Mouse (Mus musculus): ENCODE results near the gene Olfr890. TPM values are rescaled to one million over a fixed set of nuclear protein-coding genes. Genes with fewer than 3 reads are reported as not detected.
"Not testable (repeated sequence)": the region's sequence is repeated elsewhere in the genome, so short reads cannot be mapped to it uniquely, and the experiment has no call there.

Olfr890 gene
- not detected in 2 replicates for polyA plus RNA-seq (2012; ENCODE audit: insufficient read depth, insufficient read length, missing spikeins)

DNA sequence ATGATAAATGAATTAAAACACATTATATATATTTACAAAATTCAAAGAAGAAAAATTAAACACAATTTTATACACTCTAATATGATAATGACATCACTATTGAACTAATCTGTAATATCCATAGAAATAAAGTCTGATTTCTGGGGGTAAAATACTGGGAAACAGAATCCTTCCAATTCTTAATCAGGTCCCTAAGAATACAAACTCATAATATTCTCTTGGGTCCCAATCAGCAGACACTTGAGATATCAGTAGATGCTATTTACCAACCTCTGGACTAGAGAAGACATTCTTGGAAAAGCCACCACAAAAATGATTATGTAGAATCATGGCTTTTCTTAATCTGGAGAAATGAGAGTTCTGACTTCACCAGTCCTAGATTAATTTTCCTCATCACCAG lies at the start of gene Olfr890:
Gene Olfr890 (plus strand): TSS at position 301 of the 400 bp plus-strand sequence.
- H3K27ac ChIP-seq (replicated peaks; ENCODE audit: low read depth, low read length), result no peak within 1 kb of the TSS

DNA sequence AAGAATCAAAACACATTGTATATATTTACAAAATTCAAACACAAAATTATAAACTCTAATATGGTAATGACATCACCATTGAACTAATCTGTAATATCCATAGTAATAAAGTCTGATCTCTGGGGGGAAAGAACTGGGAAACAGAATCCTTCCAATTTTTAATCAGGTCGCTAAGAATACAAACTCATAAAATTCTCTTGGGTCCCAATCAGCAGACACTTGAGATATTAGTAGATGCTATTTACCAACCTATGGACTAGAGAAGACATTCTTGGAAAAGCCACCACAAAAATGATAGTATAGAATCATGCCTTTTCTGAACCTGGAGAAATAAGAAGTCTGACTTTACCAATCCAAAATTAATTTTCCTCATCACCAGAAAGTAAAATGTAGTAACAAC lies 34.5 kb upstream of the Olfr890 start, which contains the start of gene Olfr888:
Gene Olfr888 (plus strand): TSS at position 301 of the 400 bp plus-strand sequence.
- H3K27ac ChIP-seq (replicated peaks; ENCODE audit: low read depth, low read length), result no peak within 1 kb of the TSS
- H3K4me3 ChIP-seq (ENCODE audit: insufficient read depth, low read depth, low read length), result no peak within 1 kb of the TSS
- no peaks in the 10 kb centered on the region for H3K4me1 ChIP-seq (ENCODE audit: control insufficient read depth, insufficient read depth, insufficient read length, low read length)

More for the DNA sequence above, at the start of gene Olfr890:
- Histone ChIP-seq H3K4me1 (ENCODE audit: control insufficient read depth, insufficient read depth, insufficient read length, low read length) (no peaks in the 10 kb centered on the region), H3K4me3 (ENCODE audit: insufficient read depth, low read depth, low read length) (no peak within 1 kb of the TSS)

DNA sequence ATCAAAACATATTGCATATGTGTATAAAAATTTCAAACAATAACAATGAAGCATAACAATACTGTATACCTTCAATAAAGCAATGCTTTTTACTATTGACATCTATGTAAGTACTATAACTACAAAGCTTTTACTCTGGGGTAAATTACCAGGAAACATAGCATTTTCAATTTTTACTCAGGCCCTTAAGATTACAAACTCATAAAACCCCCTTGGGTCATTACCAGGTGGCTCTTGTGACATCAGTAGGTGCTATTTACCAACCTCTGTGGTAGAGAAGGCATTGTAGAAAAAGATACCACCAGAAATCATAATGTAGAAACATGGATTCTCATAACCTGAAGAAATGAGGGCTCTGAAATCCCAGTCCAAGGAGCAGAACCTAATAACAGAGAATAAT lies 27.4 kb upstream of the Olfr890 start, which contains the start of gene Olfr889:
Gene Olfr889 (plus strand): TSS at position 301 of the 400 bp plus-strand sequence.
- no peaks in the 10 kb centered on the region for H3K4me1 ChIP-seq (ENCODE audit: control insufficient read depth, insufficient read depth, insufficient read length, low read length)
- no peak within 1 kb of the TSS for H3K27ac ChIP-seq (replicated peaks; ENCODE audit: low read depth, low read length)
- H3K4me3 ChIP-seq (ENCODE audit: insufficient read depth, low read depth, low read length), result no peak within 1 kb of the TSS

DNA sequence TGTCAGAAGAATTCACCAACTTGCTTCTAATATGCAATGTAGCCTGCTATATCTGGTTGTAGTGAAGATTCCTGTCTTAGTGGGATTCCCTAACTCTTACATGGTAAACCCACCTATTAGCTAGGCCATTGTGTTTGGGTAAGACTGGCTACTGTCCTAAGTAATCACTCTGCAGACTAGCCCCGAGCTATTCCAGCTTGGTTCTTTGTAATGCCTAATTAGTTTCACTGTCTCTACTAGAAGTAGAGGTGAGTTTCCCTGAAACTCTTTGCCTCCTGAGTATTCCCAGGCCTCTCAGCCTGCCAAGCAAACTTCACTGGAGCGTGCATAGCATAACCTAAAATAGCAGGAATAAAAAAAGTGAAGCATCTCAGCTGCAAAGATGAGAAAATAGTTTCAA lies 26.0 kb downstream of the Olfr890 start:
- not testable (repeated sequence) for H3K4me1 ChIP-seq (ENCODE audit: control insufficient read depth, insufficient read depth, insufficient read length, low read length); H3K4me3 ChIP-seq (ENCODE audit: insufficient read depth, low read depth, low read length); H3K27ac ChIP-seq (replicated peaks; ENCODE audit: low read depth, low read length)

DNA sequence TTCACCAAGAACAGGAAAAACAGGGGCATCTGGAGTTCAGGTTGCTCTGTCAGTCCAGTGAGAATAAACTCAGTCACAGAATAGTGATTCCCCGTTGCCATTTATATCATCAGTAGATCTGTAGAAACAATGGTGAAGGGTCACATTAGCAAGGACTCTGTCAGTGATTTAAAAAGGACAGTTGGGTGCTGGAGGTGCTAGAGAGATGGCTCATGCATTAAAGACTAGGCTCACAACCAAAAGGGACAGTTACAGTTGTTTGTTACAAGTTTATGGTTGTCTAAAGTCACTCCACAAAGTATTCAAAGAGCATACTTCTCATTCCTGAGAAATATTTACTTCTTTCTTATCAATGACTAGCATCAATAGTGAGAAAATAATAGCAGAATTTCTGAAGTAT lies 38.4 kb downstream of the Olfr890 start, which contains the start of gene Olfr891:
Gene Olfr891 (minus strand): TSS at position 101 of the 400 bp plus-strand sequence.
- Histone ChIP-seq H3K27ac (replicated peaks; ENCODE audit: low read depth, low read length) (no peak within 1 kb of the TSS), H3K4me1 (ENCODE audit: control insufficient read depth, insufficient read depth, insufficient read length, low read length) (no peaks in the 10 kb centered on the region), H3K4me3 (ENCODE audit: insufficient read depth, low read depth, low read length) (no peak within 1 kb of the TSS)

Other genes starting within 250 kb of the Olfr890 start
- not detected in 2 replicates for gene Olfr145, start 245.8 kb upstream of the Olfr890 start, polyA plus RNA-seq (2012; ENCODE audit: insufficient read depth, insufficient read length, missing spikeins)
- gene Olfr878, start 224.7 kb upstream of the Olfr890 start, polyA plus RNA-seq (2012; ENCODE audit: insufficient read depth, insufficient read length, missing spikeins), result not detected in 2 replicates
- not detected in 2 replicates for gene Olfr881, start 150.7 kb upstream of the Olfr890 start, polyA plus RNA-seq (2012; ENCODE audit: insufficient read depth, insufficient read length, missing spikeins)
- gene Olfr883, start 116.7 kb upstream of the Olfr890 start, polyA plus RNA-seq (2012; ENCODE audit: insufficient read depth, insufficient read length, missing spikeins), result not detected in 2 replicates
- gene Olfr884, start 96.0 kb upstream of the Olfr890 start, polyA plus RNA-seq (2012; ENCODE audit: insufficient read depth, insufficient read length, missing spikeins), result not detected in 2 replicates
- gene Olfr885, start 81.2 kb upstream of the Olfr890 start, polyA plus RNA-seq (2012; ENCODE audit: insufficient read depth, insufficient read length, missing spikeins), result not detected in 2 replicates
- gene Olfr887, start 58.4 kb upstream of the Olfr890 start, polyA plus RNA-seq (2012; ENCODE audit: insufficient read depth, insufficient read length, missing spikeins), result not detected in 2 replicates
- not detected in 2 replicates for gene Olfr888, start 34.4 kb upstream of the Olfr890 start, polyA plus RNA-seq (2012; ENCODE audit: insufficient read depth, insufficient read length, missing spikeins)
- gene Olfr889, start 27.3 kb upstream of the Olfr890 start, polyA plus RNA-seq (2012; ENCODE audit: insufficient read depth, insufficient read length, missing spikeins), result not detected in 2 replicates
- gene Olfr891, start 38.3 kb downstream of the Olfr890 start, polyA plus RNA-seq (2012; ENCODE audit: insufficient read depth, insufficient read length, missing spikeins), result not detected in 2 replicates
- gene Olfr893, start 65.8 kb downstream of the Olfr890 start, polyA plus RNA-seq (2012; ENCODE audit: insufficient read depth, insufficient read length, missing spikeins), result not detected in 2 replicates
- not detected in 2 replicates for gene Olfr894, start 75.5 kb downstream of the Olfr890 start, polyA plus RNA-seq (2012; ENCODE audit: insufficient read depth, insufficient read length, missing spikeins)
- gene Olfr143, start 110.3 kb downstream of the Olfr890 start, polyA plus RNA-seq (2012; ENCODE audit: insufficient read depth, insufficient read length, missing spikeins), result not detected in 2 replicates
- not detected in 2 replicates for gene Olfr895, start 125.3 kb downstream of the Olfr890 start, polyA plus RNA-seq (2012; ENCODE audit: insufficient read depth, insufficient read length, missing spikeins)
- gene Olfr896-ps1, start 148.6 kb downstream of the Olfr890 start, polyA plus RNA-seq (2012; ENCODE audit: insufficient read depth, insufficient read length, missing spikeins), result not detected in 2 replicates
- gene Olfr25, start 186.5 kb downstream of the Olfr890 start, polyA plus RNA-seq (2012; ENCODE audit: insufficient read depth, insufficient read length, missing spikeins), result not detected in 2 replicates
- gene Olfr898, start 205.9 kb downstream of the Olfr890 start, polyA plus RNA-seq (2012; ENCODE audit: insufficient read depth, insufficient read length, missing spikeins), result not detected in 2 replicates
- gene Olfr250, start 224.4 kb downstream of the Olfr890 start, polyA plus RNA-seq (2012; ENCODE audit: insufficient read depth, insufficient read length, missing spikeins), result not detected in 2 replicates
- not detected in 2 replicates for gene Olfr251, start 234.6 kb downstream of the Olfr890 start, polyA plus RNA-seq (2012; ENCODE audit: insufficient read depth, insufficient read length, missing spikeins)

Data from brown adipose tissue, adult 24 weeks (tissue).